In the genomic region with DNA sequence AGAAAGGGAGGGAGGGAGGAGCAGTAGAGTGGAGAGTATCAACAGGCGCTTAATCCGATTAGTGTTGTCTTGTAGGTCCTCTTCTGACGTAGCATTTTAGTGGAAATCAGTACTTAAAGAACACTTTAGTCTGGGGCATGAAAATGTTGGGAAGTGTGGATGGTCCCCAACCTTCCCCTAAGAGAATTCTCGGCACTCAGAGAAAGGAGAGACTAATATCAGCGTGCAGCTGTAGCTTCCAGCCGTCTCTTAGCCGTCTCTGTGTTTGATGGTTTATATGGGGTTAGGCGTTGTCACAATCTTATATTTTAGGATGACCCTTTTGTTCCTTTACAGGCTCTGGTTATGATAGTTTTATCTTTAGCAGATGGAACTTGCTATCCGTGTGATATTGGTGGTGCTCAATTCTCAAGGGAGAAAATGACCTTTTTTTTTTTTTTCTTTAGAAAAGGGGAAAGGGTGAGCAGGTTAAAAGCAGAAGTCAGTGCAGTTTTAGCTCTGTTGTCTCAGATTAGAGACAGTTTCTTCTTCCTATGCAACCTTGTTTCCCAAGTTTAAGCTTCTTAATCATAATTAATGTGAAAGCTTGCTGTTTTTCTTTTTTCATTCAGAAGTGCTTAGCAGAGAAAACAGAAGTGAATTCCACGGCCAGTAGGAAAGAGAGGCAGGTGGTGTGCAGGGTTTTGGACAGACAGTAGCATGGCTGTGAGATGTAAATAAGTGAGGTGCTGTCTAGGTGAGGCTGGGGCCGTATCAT, we compare ENCODE assay signal across 8 mouse cellular contexts. TPM values are rescaled to one million over a fixed set of nuclear protein-coding genes. Genes with fewer than 3 reads are reported as not detected.
DNase-seq lines count a peak whose midpoint lies in the region; ATAC-seq and TF ChIP-seq lines count a peak whose summit lies in the region.

No protein-coding gene starts in this region.

- H3K4me3 ChIP-seq in kidney, postnatal 0 days (replicated peaks; ENCODE audit: low read depth, low read length), result peak overlapping the region; percentile 64
- H3K4me3 ChIP-seq in embryonic facial prominence, embryonic 10.5 days, result peak overlapping the region; percentile 85
- H3K4me3 ChIP-seq in intestine, embryonic 16.5 days (ENCODE audit: low read length), result peak overlapping the region; percentile 87
- peak overlapping the region; percentile 74 for H3K4me3 ChIP-seq in neural tube, embryonic 13.5 days

- peaks cover 14% of the 10 kb centered on the region for H3K36me3 ChIP-seq in kidney, postnatal 0 days (ENCODE audit: insufficient read depth, low read length)
- peaks cover 30% of the 10 kb centered on the region for H3K36me3 ChIP-seq in embryonic facial prominence, embryonic 10.5 days (replicated peaks)
- peaks cover 6% of the 10 kb centered on the region; the same call in 1 of the 2 replicates for H3K36me3 ChIP-seq in intestine, embryonic 16.5 days (ENCODE audit: control insufficient read depth, insufficient read depth, low read length)
- H3K36me3 ChIP-seq in neural tube, embryonic 13.5 days, result peaks cover 13% of the 10 kb centered on the region

- H3K9me3 ChIP-seq in kidney, postnatal 0 days (replicated peaks; ENCODE audit: low read length), result no peaks in the 10 kb centered on the region
- H3K9me3 ChIP-seq in embryonic facial prominence, embryonic 10.5 days, result no peaks in the 10 kb centered on the region
- no peaks in the 10 kb centered on the region for H3K9me3 ChIP-seq in intestine, embryonic 16.5 days (ENCODE audit: control insufficient read depth, low read length)
- H3K9me3 ChIP-seq in neural tube, embryonic 13.5 days, result no peaks in the 10 kb centered on the region

- 0 out of 2 replicates have a peak, but pooled peaks cover 6% of the 10 kb centered on the region for H3K4me1 ChIP-seq in kidney, postnatal 0 days (replicated peaks; ENCODE audit: insufficient read depth, low read length)
- peaks cover 19% of the 10 kb centered on the region for H3K4me1 ChIP-seq in embryonic facial prominence, embryonic 10.5 days
- no peaks in the 10 kb centered on the region for H3K4me1 ChIP-seq in intestine, embryonic 16.5 days (ENCODE audit: control insufficient read depth, insufficient read depth, low read length)
- H3K4me1 ChIP-seq in neural tube, embryonic 13.5 days (replicated peaks), result peaks cover 28% of the 10 kb centered on the region

- no peak for TF ChIP-seq CTCF in kidney, postnatal 0 days (IDR thresholded peaks at IDR 0.05; ENCODE audit: low read depth)

- H3K27ac ChIP-seq in kidney, postnatal 0 days, result peak overlapping the region; percentile 84
- peak overlapping the region; percentile 90 for H3K27ac ChIP-seq in embryonic facial prominence, embryonic 10.5 days (replicated peaks)
- peak overlapping the region; percentile 61 for H3K27ac ChIP-seq in intestine, embryonic 16.5 days (ENCODE audit: low read length)
- no peak overlapping the region for H3K27ac ChIP-seq in neural tube, embryonic 13.5 days (replicated peaks)

- ATAC-seq in kidney, postnatal 0 days (replicated peaks; ENCODE audit: low FRiP score, low read depth), result no peak
- no peak; the same call in 1 of the 2 replicates for ATAC-seq in intestine, embryonic 16.5 days
- no peak for ATAC-seq in neural tube, embryonic 13.5 days (ENCODE audit: low read depth)

- H3K9ac ChIP-seq in kidney, postnatal 0 days (ENCODE audit: low read depth, low read length), result peak overlapping the region; percentile 64
- H3K9ac ChIP-seq in intestine, embryonic 16.5 days (ENCODE audit: low read depth, low read length), result peak overlapping the region; percentile 85
- H3K9ac ChIP-seq in neural tube, embryonic 13.5 days, result peak overlapping the region; percentile 79

- H3K4me2 ChIP-seq in kidney, postnatal 0 days (ENCODE audit: low read length), result peak overlapping the region; percentile 74
- H3K4me2 ChIP-seq in intestine, embryonic 16.5 days (ENCODE audit: low read depth, low read length), result peak overlapping the region; percentile 68
- peak overlapping the region; percentile 73 for H3K4me2 ChIP-seq in neural tube, embryonic 13.5 days

- DNase-seq in kidney, postnatal 0 days (ENCODE audit: low spot score), result peak; percentile 50
- DNase-seq in kidney, adult 18-20 months, result no peak
- DNase-seq in embryonic facial prominence, embryonic 10.5 days (ENCODE audit: low spot score), result no peak
- no peak for DNase-seq in thymus, postnatal 10 days (ENCODE audit: low spot score in 2 of 2)
- no peak for DNase-seq in adrenal gland, adult 2 months
- no peak for DNase-seq in frontal cortex, postnatal 36 days (ENCODE audit: low spot score in 2 of 2)

- no peaks in the 10 kb centered on the region for H3K27me3 ChIP-seq in kidney, postnatal 0 days (ENCODE audit: insufficient read depth, low read length)
- H3K27me3 ChIP-seq in embryonic facial prominence, embryonic 10.5 days (replicated peaks; ENCODE audit: low read depth, poor library complexity, severe bottlenecking), result no peaks in the 10 kb centered on the region
- H3K27me3 ChIP-seq in intestine, embryonic 16.5 days (replicated peaks; ENCODE audit: control insufficient read depth, insufficient read depth, low read length), result no peaks in the 10 kb centered on the region
- no peaks in the 10 kb centered on the region for H3K27me3 ChIP-seq in neural tube, embryonic 13.5 days

- WGBS in kidney, postnatal 0 days, result 13% methylated on average over 11 of the region's 11 CpGs
- WGBS in embryonic facial prominence, embryonic 10.5 days, result 16% methylated on average over 11 of the region's 11 CpGs
- 14% methylated on average over 11 of the region's 11 CpGs for WGBS in intestine, embryonic 16.5 days
- 14% methylated on average over 11 of the region's 11 CpGs for WGBS in neural tube, embryonic 13.5 days

RNA-seq across cellular contexts. Expression of gene Pes1, which starts 0.8 kb away (rescaled TPM):
- 55.0 and 61.7 TPM in 2 replicates for polyA plus RNA-seq in kidney, postnatal 0 days (2015; fragmentation: Nextera tagmentation; extraction: Ambion mirVana)
- polyA plus RNA-seq in embryonic facial prominence, embryonic 10.5 days (2016; fragmentation: Nextera tagmentation; extraction: Ambion mirVana), result 108 and 119 TPM in 2 replicates
- polyA plus RNA-seq in intestine, embryonic 16.5 days (2015; fragmentation: Nextera tagmentation; extraction: Ambion mirVana), result 73.3 and 79.4 TPM in 2 replicates
- 56.5 and 59.4 TPM in 2 replicates for polyA plus RNA-seq in neural tube, embryonic 13.5 days (2015; fragmentation: Nextera tagmentation; extraction: Ambion mirVana)
- 10 to 100 TPM; 62.1 to 73.2 TPM for total RNA-seq in adrenal gland, adult 2 months (2021)
- 29.7 and 38.6 TPM in 2 replicates for polyA plus RNA-seq in adrenal gland, adult 2 months (2012; rRNA removed)

RNA-seq across cellular contexts. Expression of gene 4930556J24Rik, which starts 12.0 kb away (rescaled TPM):
- polyA plus RNA-seq in kidney, postnatal 0 days (2015; fragmentation: Nextera tagmentation; extraction: Ambion mirVana), result 0.61 and 1.2 TPM in 2 replicates
- 0.37 and 0.52 TPM in 2 replicates for polyA plus RNA-seq in embryonic facial prominence, embryonic 10.5 days (2016; fragmentation: Nextera tagmentation; extraction: Ambion mirVana)
- polyA plus RNA-seq in intestine, embryonic 16.5 days (2015; fragmentation: Nextera tagmentation; extraction: Ambion mirVana), result 0.11 TPM in 1 of 2 replicates, not detected in the other
- 0.17 TPM in 1 of 2 replicates, not detected in the other for polyA plus RNA-seq in neural tube, embryonic 13.5 days (2015; fragmentation: Nextera tagmentation; extraction: Ambion mirVana)
- not detected for total RNA-seq in adrenal gland, adult 2 months (2021)
- not detected in 2 replicates for polyA plus RNA-seq in adrenal gland, adult 2 months (2012; rRNA removed)

RNA-seq across cellular contexts. Expression of gene Gal3st1, which starts 18.8 kb away (rescaled TPM):
- 26.2 and 30.3 TPM in 2 replicates for polyA plus RNA-seq in kidney, postnatal 0 days (2015; fragmentation: Nextera tagmentation; extraction: Ambion mirVana)
- polyA plus RNA-seq in embryonic facial prominence, embryonic 10.5 days (2016; fragmentation: Nextera tagmentation; extraction: Ambion mirVana), result 0.55 and 0.58 TPM in 2 replicates
- polyA plus RNA-seq in intestine, embryonic 16.5 days (2015; fragmentation: Nextera tagmentation; extraction: Ambion mirVana), result 20.1 and 33.3 TPM in 2 replicates
- polyA plus RNA-seq in neural tube, embryonic 13.5 days (2015; fragmentation: Nextera tagmentation; extraction: Ambion mirVana), result 4.0 and 4.3 TPM in 2 replicates
- under 1 TPM in 1 of 2 experiments, not detected in 1; 0.21 TPM for total RNA-seq in adrenal gland, adult 2 months (2021)
- polyA plus RNA-seq in adrenal gland, adult 2 months (2012; rRNA removed), result 0.63 and 0.79 TPM in 2 replicates

RNA-seq across cellular contexts. Expression of gene Tcn2, which starts 32.6 kb away (rescaled TPM):
- polyA plus RNA-seq in kidney, postnatal 0 days (2015; fragmentation: Nextera tagmentation; extraction: Ambion mirVana), result 233 and 274 TPM in 2 replicates
- polyA plus RNA-seq in embryonic facial prominence, embryonic 10.5 days (2016; fragmentation: Nextera tagmentation; extraction: Ambion mirVana), result 23.7 and 23.9 TPM in 2 replicates
- polyA plus RNA-seq in intestine, embryonic 16.5 days (2015; fragmentation: Nextera tagmentation; extraction: Ambion mirVana), result 95.3 and 122 TPM in 2 replicates
- 31.1 and 31.9 TPM in 2 replicates for polyA plus RNA-seq in neural tube, embryonic 13.5 days (2015; fragmentation: Nextera tagmentation; extraction: Ambion mirVana)
- 100 to 1,000 TPM; 141 TPM for total RNA-seq in adrenal gland, adult 2 months (2021)
- 147 and 160 TPM in 2 replicates for polyA plus RNA-seq in adrenal gland, adult 2 months (2012; rRNA removed)

RNA-seq across cellular contexts. Expression of gene Slc35e4, which starts 50.1 kb away (rescaled TPM):
- polyA plus RNA-seq in kidney, postnatal 0 days (2015; fragmentation: Nextera tagmentation; extraction: Ambion mirVana), result 6.6 and 6.9 TPM in 2 replicates
- 3.1 and 3.5 TPM in 2 replicates for polyA plus RNA-seq in embryonic facial prominence, embryonic 10.5 days (2016; fragmentation: Nextera tagmentation; extraction: Ambion mirVana)
- 2.9 and 3.1 TPM in 2 replicates for polyA plus RNA-seq in intestine, embryonic 16.5 days (2015; fragmentation: Nextera tagmentation; extraction: Ambion mirVana)
- polyA plus RNA-seq in neural tube, embryonic 13.5 days (2015; fragmentation: Nextera tagmentation; extraction: Ambion mirVana), result 11.9 and 13.3 TPM in 2 replicates
- total RNA-seq in adrenal gland, adult 2 months (2021), result 10 to 100 TPM in 1 of 2 experiments, 1 to 10 TPM in 1; 3.1 to 13.5 TPM
- 13.9 and 19.3 TPM in 2 replicates for polyA plus RNA-seq in adrenal gland, adult 2 months (2012; rRNA removed)
